Mouse (Mus musculus): ENCODE measurements around the gene Lcn5. TPM values are rescaled to one million over a fixed set of nuclear protein-coding genes. Genes with fewer than 3 reads are reported as not detected.

Gene Lcn5
- polyA plus RNA-seq, 1 experiment: not detected

DNA sequence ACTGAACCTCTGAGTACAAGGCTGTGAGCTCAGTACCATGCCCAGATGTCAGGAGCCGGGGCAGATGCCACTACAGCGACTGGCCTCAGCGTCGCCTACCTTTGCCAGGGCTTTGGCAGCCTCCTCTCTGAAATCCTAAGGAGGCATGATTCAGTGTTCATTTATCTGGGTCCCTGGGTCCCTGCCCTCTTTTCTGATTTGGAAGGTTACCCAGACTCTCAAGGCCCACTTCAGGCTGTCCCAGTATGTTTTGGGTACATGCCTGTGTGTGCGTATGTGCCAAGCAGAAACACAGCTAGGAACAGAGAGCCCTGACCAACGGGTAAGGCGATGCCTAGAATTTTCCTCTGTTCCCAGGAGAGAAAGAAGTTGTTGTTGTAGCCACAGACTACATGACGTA lies 2.5 kb downstream of the Lcn5 start:
- Histone ChIP-seq H3K36me3 (ENCODE audit: control insufficient read depth, insufficient read depth) (no peaks in the 10 kb centered on the region), H3K4me3 (ENCODE audit: insufficient read depth, poor library complexity, severe bottlenecking) (no peak overlapping the region), H3K79me3 (ENCODE audit: low read depth) (no peaks in the 10 kb centered on the region), H3ac (ENCODE audit: control insufficient read depth, insufficient read length, low read depth) (no peak overlapping the region), H3K27me3 (ENCODE audit: control insufficient read depth, insufficient read depth, insufficient read length) (peaks cover 6% of the 10 kb centered on the region), H3K79me2 (ENCODE audit: control insufficient read depth, insufficient read depth) (no peaks in the 10 kb centered on the region)
- TF ChIP-seq USF1 (IDR thresholded peaks at IDR 0.05; ENCODE audit: low read depth): no peak
- no peak for TF ChIP-seq MYOG (IDR thresholded peaks at IDR 0.05; ENCODE audit: control insufficient read depth, extremely low read depth, insufficient read length)
- TF ChIP-seq FOSL1 (IDR thresholded peaks at IDR 0.05; ENCODE audit: insufficient read depth, low read length, poor library complexity, severe bottlenecking): no peak
- no peak for TF ChIP-seq CEBPB (IDR thresholded peaks at IDR 0.05; ENCODE audit: low read depth)
- no peak for TF ChIP-seq MYOD1 (IDR thresholded peaks at IDR 0.05; ENCODE audit: control insufficient read depth, insufficient read length, low read depth)
- TF ChIP-seq MAX (IDR thresholded peaks at IDR 0.05): no peak

DNA sequence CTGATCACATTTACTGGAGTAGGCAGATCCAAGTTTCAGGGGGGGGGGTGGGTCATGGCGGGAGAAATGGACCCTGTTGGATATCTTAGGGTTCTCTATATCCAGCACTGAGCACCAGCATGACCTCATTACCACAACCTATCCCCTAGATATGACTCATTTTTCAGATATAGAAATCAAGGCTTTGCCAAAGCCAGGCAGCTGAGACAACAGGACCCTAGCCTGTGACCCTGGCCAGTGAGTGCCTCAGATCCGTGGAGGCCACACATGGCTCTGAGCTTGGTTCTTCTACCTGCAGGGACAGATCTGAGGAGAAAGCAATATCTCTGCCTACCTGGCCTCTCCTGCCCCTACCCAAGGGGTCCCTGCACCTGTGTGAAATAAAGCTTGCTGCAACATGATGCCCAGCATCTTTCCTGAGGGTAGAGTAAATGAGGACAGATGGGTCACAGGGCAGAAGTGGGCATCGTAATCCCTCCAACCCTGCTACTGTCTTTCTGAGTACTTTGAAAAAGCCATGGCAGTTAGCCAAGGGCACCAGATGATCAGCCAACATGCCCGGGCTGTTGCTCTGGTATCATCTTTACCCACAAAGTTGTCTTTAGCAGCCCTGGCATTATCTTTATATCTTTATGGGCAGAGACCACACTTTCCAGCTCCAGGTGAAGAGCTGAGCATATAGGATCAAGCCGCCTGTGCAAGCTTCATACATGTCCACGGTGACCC lies 3.7 kb downstream of the Lcn5 start:
- Histone ChIP-seq H3K4me3 (ENCODE audit: insufficient read depth, poor library complexity, severe bottlenecking) (no peak overlapping the region), H3ac (ENCODE audit: control insufficient read depth, insufficient read length, low read depth) (no peak overlapping the region), H3K36me3 (ENCODE audit: control insufficient read depth, insufficient read depth) (no peaks in the 10 kb centered on the region), H3K79me2 (ENCODE audit: control insufficient read depth, insufficient read depth) (no peaks in the 10 kb centered on the region), H3K27me3 (ENCODE audit: control insufficient read depth, insufficient read depth, insufficient read length) (peaks cover 3% of the 10 kb centered on the region), H3K79me3 (ENCODE audit: low read depth) (no peaks in the 10 kb centered on the region)
- peak; percentile 95 for TF ChIP-seq MYOD1 (IDR thresholded peaks at IDR 0.05; ENCODE audit: control insufficient read depth, insufficient read length, low read depth)
- peak; percentile 7 for TF ChIP-seq FOSL1 (IDR thresholded peaks at IDR 0.05; ENCODE audit: insufficient read depth, low read length, poor library complexity, severe bottlenecking)
- TF ChIP-seq CEBPB (IDR thresholded peaks at IDR 0.05; ENCODE audit: low read depth): no peak

DNA sequence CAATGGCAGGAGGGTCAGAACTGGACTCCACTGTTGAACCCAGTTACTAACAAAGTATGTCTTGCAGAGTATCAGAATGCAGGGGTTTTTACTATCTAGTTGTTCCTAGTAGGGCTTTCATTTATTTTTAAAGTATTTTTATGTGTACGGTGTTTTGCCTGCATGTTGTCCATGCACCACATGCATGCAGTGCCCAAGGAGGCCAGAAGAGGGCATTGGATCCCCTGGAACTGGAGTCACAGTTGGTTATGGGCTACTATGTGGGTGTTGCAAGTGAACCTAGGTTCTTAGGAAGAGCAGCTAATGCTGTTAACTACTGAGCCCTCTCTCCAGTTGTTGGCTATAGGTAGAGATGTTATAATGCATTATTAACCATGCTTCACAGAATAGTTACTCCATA lies 5.8 kb downstream of the Lcn5 start:
- Histone ChIP-seq H3K79me3 (ENCODE audit: low read depth) (no peaks in the 10 kb centered on the region), H3K27me3 (ENCODE audit: control insufficient read depth, insufficient read depth, insufficient read length) (peaks cover 12% of the 10 kb centered on the region), H3K36me3 (ENCODE audit: control insufficient read depth, insufficient read depth) (no peaks in the 10 kb centered on the region), H3K4me3 (ENCODE audit: insufficient read depth, poor library complexity, severe bottlenecking) (no peak overlapping the region), H3K79me2 (ENCODE audit: control insufficient read depth, insufficient read depth) (no peaks in the 10 kb centered on the region), H3ac (ENCODE audit: control insufficient read depth, insufficient read length, low read depth) (no peak overlapping the region)
- no peak for TF ChIP-seq MYOD1 (IDR thresholded peaks at IDR 0.05; ENCODE audit: control insufficient read depth, insufficient read length, low read depth)
- no peak for TF ChIP-seq CEBPB (IDR thresholded peaks at IDR 0.05; ENCODE audit: low read depth)
- TF ChIP-seq MAX (IDR thresholded peaks at IDR 0.05): no peak
- no peak for TF ChIP-seq CTCF (IDR thresholded peaks at IDR 0.05; ENCODE audit: control insufficient read depth, insufficient read depth, insufficient read length)
- TF ChIP-seq FOSL1 (IDR thresholded peaks at IDR 0.05; ENCODE audit: insufficient read depth, low read length, poor library complexity, severe bottlenecking): no peak
- no peak for TF ChIP-seq USF1 (IDR thresholded peaks at IDR 0.05; ENCODE audit: low read depth)
- TF ChIP-seq MYOG (IDR thresholded peaks at IDR 0.05; ENCODE audit: control insufficient read depth, extremely low read depth, insufficient read length): no peak

DNA sequence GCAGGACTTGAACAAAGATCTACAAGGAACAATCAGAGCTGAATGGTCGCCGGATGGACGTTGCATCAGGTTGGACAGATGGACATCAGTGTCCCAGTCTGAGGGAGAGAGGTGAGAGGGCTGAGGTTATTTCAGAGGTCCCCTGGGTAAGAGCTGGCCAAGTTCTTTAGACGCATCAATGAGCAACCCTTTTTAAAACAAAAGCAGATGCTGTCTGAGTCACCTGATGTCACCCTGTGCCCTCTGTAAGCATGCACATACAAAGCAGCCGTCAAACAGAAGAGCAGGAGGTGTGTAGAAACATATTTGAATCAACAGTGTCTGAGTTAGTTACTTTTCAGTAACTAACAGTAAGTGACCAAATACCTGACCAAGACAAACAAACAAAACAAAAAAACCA lies 6.4 kb downstream of the Lcn5 start:
- Histone ChIP-seq H3ac (ENCODE audit: control insufficient read depth, insufficient read length, low read depth) (no peak overlapping the region), H3K27me3 (ENCODE audit: control insufficient read depth, insufficient read depth, insufficient read length) (peaks cover 12% of the 10 kb centered on the region), H3K36me3 (ENCODE audit: control insufficient read depth, insufficient read depth) (no peaks in the 10 kb centered on the region), H3K79me2 (ENCODE audit: control insufficient read depth, insufficient read depth) (no peaks in the 10 kb centered on the region), H3K79me3 (ENCODE audit: low read depth) (no peaks in the 10 kb centered on the region), H3K4me3 (ENCODE audit: insufficient read depth, poor library complexity, severe bottlenecking) (no peak overlapping the region)
- TF ChIP-seq USF1 (IDR thresholded peaks at IDR 0.05; ENCODE audit: low read depth): no peak
- TF ChIP-seq MYOD1 (IDR thresholded peaks at IDR 0.05; ENCODE audit: control insufficient read depth, insufficient read length, low read depth): no peak
- TF ChIP-seq MAX (IDR thresholded peaks at IDR 0.05): no peak
- no peak for TF ChIP-seq FOSL1 (IDR thresholded peaks at IDR 0.05; ENCODE audit: insufficient read depth, low read length, poor library complexity, severe bottlenecking)
- no peak for TF ChIP-seq CEBPB (IDR thresholded peaks at IDR 0.05; ENCODE audit: low read depth)
- no peak for TF ChIP-seq MYOG (IDR thresholded peaks at IDR 0.05; ENCODE audit: control insufficient read depth, extremely low read depth, insufficient read length)
- TF ChIP-seq CTCF (IDR thresholded peaks at IDR 0.05; ENCODE audit: control insufficient read depth, insufficient read depth, insufficient read length): no peak

DNA sequence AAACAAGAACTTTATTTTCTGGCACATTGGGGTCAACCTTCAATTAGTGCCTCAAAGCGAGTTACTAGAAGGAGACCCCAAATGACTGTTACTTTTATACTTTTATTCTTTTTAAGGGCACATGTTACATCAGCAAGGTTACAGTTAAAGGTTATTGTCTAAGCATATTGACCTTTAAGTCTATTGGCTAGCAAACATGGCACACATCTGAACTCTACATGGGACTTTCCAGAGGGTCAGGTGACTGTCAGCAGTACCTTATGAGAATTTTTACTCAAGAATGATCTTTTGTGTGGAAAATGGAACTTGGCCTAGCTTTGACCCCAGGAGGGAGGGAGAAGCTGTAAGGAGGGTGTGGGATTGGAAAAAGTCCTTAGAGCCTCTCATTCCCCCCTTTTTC lies 8.8 kb downstream of the Lcn5 start:
- Histone ChIP-seq H3K79me2 (ENCODE audit: control insufficient read depth, insufficient read depth) (no peaks in the 10 kb centered on the region), H3K4me3 (ENCODE audit: insufficient read depth, poor library complexity, severe bottlenecking) (no peak overlapping the region), H3K36me3 (ENCODE audit: control insufficient read depth, insufficient read depth) (no peaks in the 10 kb centered on the region), H3K27me3 (ENCODE audit: control insufficient read depth, insufficient read depth, insufficient read length) (peaks cover 17% of the 10 kb centered on the region), H3ac (ENCODE audit: control insufficient read depth, insufficient read length, low read depth) (no peak overlapping the region), H3K79me3 (ENCODE audit: low read depth) (no peaks in the 10 kb centered on the region)
- no peak for TF ChIP-seq CTCF (IDR thresholded peaks at IDR 0.05; ENCODE audit: control insufficient read depth, insufficient read depth, insufficient read length)
- no peak for TF ChIP-seq MAX (IDR thresholded peaks at IDR 0.05)
- TF ChIP-seq MYOG (IDR thresholded peaks at IDR 0.05; ENCODE audit: control insufficient read depth, extremely low read depth, insufficient read length): no peak
- TF ChIP-seq USF1 (IDR thresholded peaks at IDR 0.05; ENCODE audit: low read depth): no peak
- TF ChIP-seq MYOD1 (IDR thresholded peaks at IDR 0.05; ENCODE audit: control insufficient read depth, insufficient read length, low read depth): no peak
- no peak for TF ChIP-seq FOSL1 (IDR thresholded peaks at IDR 0.05; ENCODE audit: insufficient read depth, low read length, poor library complexity, severe bottlenecking)
- TF ChIP-seq CEBPB (IDR thresholded peaks at IDR 0.05; ENCODE audit: low read depth): no peak

DNA sequence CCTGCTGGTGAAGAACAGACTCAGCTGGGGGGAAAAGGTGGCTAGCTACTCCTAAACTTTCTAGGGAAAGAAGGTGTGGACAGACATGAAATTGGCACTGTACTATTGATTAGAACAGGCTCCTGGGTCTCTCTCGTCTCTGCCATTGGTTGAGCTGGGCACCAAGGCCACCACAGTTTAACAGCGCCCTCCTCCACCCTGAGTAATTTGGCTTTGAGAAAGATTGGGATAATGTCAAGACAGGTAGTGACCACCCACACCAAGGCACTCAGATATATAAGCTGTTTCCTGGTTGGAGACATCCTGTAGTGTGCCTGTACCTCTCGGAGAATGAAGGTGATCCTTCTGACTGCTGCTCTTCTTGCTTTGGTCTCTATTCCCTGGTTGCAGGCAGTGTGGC lies 18.7 kb downstream of the Lcn5 start, which contains the start of gene Lcn6:
Gene Lcn6, plus strand, starts transcription at position 301 of the 400 bp plus-strand sequence.
- Histone ChIP-seq H3K4me3 (ENCODE audit: insufficient read depth, poor library complexity, severe bottlenecking) (no peak within 1 kb of the TSS), H3K36me3 (ENCODE audit: control insufficient read depth, insufficient read depth) (no peaks in the 10 kb centered on the region), H3K79me3 (ENCODE audit: low read depth) (no peaks in the 10 kb centered on the region), H3K79me2 (ENCODE audit: control insufficient read depth, insufficient read depth) (no peaks in the 10 kb centered on the region), H3K27me3 (ENCODE audit: control insufficient read depth, insufficient read depth, insufficient read length) (peaks cover 31% of the 10 kb centered on the region), H3ac (ENCODE audit: control insufficient read depth, insufficient read length, low read depth) (no peak within 1 kb of the TSS)
- no peak for TF ChIP-seq FOSL1 (IDR thresholded peaks at IDR 0.05; ENCODE audit: insufficient read depth, low read length, poor library complexity, severe bottlenecking)
- no peak for TF ChIP-seq MAX (IDR thresholded peaks at IDR 0.05)
- no peak for TF ChIP-seq USF1 (IDR thresholded peaks at IDR 0.05; ENCODE audit: low read depth)
- TF ChIP-seq CEBPB (IDR thresholded peaks at IDR 0.05; ENCODE audit: low read depth): no peak
- no peak for TF ChIP-seq CTCF (IDR thresholded peaks at IDR 0.05; ENCODE audit: control insufficient read depth, insufficient read depth, insufficient read length)
- no peak for TF ChIP-seq MYOG (IDR thresholded peaks at IDR 0.05; ENCODE audit: control insufficient read depth, extremely low read depth, insufficient read length)
- TF ChIP-seq MYOD1 (IDR thresholded peaks at IDR 0.05; ENCODE audit: control insufficient read depth, insufficient read length, low read depth): no peak
